Mouse (Mus musculus) MEL (cell line): ENCODE measurements around the gene Cct3. TPM values are rescaled to one million over a fixed set of nuclear protein-coding genes. Genes with fewer than 3 reads are reported as not detected.

Source experiments
- DNase-seq: peaks from one replicate; pipeline ENCODE4 v3.0.0; 2011; ENCODE audit warnings: low read depth, low spot score
- H3K27ac ChIP-seq: 2 replicates; pipeline ENCODE4 v1.5.1; 2012; ENCODE audit warnings: low read depth, mild to moderate bottlenecking, control low read depth, low read length, moderate library complexity; ENCODE audit not compliant: control insufficient read depth
- H3K27me3 ChIP-seq, 2 experiments: fragments of 150-350 bp in 1 of 2; sonication (generic) in 1 of 2; 2 replicates each; pipeline ENCODE4 v1.6.1; 2012; ENCODE audit warnings: low read length in 2 of 2, mild to moderate bottlenecking in 2 of 2, improper control_type of control experiment in 1 of 2, moderate library complexity in 1 of 2; ENCODE audit not compliant: insufficient read depth in 2 of 2, control insufficient read depth in 1 of 2
- H3K36me3 ChIP-seq, 2 experiments: 2 replicates each; pipeline ENCODE4 v1.6.1; 2012 to 2014; ENCODE audit warnings: low read length in 2 of 2, improper control_type of control experiment in 1 of 2, inconsistent platforms in 1 of 2, mild to moderate bottlenecking in 1 of 2; ENCODE audit not compliant: insufficient read depth in 2 of 2, control insufficient read depth in 1 of 2
- H3K4me1 ChIP-seq, 2 experiments: fragments of 150-350 bp in 1 of 2; sonication (generic) in 1 of 2; 2 replicates each; pipeline ENCODE4 v1.6.1; 2012; ENCODE audit warnings: low read length in 2 of 2, improper control_type of control experiment in 1 of 2, mild to moderate bottlenecking in 1 of 2; ENCODE audit not compliant: insufficient read depth in 2 of 2, control insufficient read depth in 1 of 2
- H3K4me3 ChIP-seq, 2 experiments: fragments of 150-350 bp in 1 of 2; sonication (generic) in 1 of 2; 2 replicates each; pipeline ENCODE4 v1.5.1; 2012; ENCODE audit warnings: low read depth in 2 of 2, low read length in 2 of 2, mild to moderate bottlenecking in 2 of 2, moderate library complexity in 2 of 2, control low read depth in 1 of 2, improper control_type of control experiment in 1 of 2; ENCODE audit not compliant: control insufficient read depth in 1 of 2, insufficient read depth in 1 of 2
- H3K79me2 ChIP-seq: 2 replicates; pipeline ENCODE4 v1.6.1; 2012; ENCODE audit warnings: mild to moderate bottlenecking, low read length, moderate library complexity; ENCODE audit not compliant: control insufficient read depth, poor library complexity, insufficient read depth
- H3K9ac ChIP-seq: 2 replicates; pipeline ENCODE4 v1.6.1; 2012; ENCODE audit warnings: low read depth, mild to moderate bottlenecking, control low read depth, low read length, moderate library complexity; ENCODE audit not compliant: control insufficient read depth, poor library complexity, severe bottlenecking
- H3K9me3 ChIP-seq: fragments of 150-350 bp; sonication (generic); replicated peaks from 2 replicates; pipeline ENCODE4 v1.6.1; 2012; ENCODE audit warnings: mild to moderate bottlenecking, low read length, improper control_type of control experiment, moderate library complexity; ENCODE audit not compliant: insufficient read depth
- BHLHE40 ChIP-seq: IDR thresholded peaks from 2 replicates; pipeline ENCODE4 v1.6.1; 2012; ENCODE audit warnings: low read depth, mild to moderate bottlenecking, inconsistent platforms, low read length, improper control_type of control experiment, borderline replicate concordance
- CHD1 ChIP-seq: IDR thresholded peaks from 2 replicates; pipeline ENCODE4 v1.6.1; 2012; ENCODE audit warnings: low read depth, mild to moderate bottlenecking, inconsistent platforms, low read length, improper control_type of control experiment
- CHD2 ChIP-seq: IDR thresholded peaks from 2 replicates; pipeline ENCODE4 v1.6.1; 2011; ENCODE audit warnings: low read length, improper control_type of control experiment
- EP300 ChIP-seq, 2 experiments: IDR thresholded peaks; 2 replicates each; pipeline ENCODE4 v1.6.1; 2011; ENCODE audit warnings: improper control_type of control experiment in 2 of 2, low read length in 2 of 2, low read depth in 1 of 2, mild to moderate bottlenecking in 1 of 2
- ETS1 ChIP-seq: IDR thresholded peaks from 2 replicates; pipeline ENCODE4 v1.6.1; 2012; ENCODE audit warnings: low read depth, mild to moderate bottlenecking, inconsistent platforms, low read length, improper control_type of control experiment, moderate library complexity
- GABPA ChIP-seq: IDR thresholded peaks from 2 replicates; pipeline ENCODE4 v1.6.1; 2012; ENCODE audit warnings: low read depth, mild to moderate bottlenecking, inconsistent platforms, low read length, improper control_type of control experiment, moderate library complexity
- JUND ChIP-seq: IDR thresholded peaks from 2 replicates; pipeline ENCODE4 v1.6.1; 2011; ENCODE audit warnings: low read depth, mild to moderate bottlenecking, improper control_type of control experiment, low read length
- KAT2A ChIP-seq: conservative IDR thresholded peaks from 2 replicates; pipeline ENCODE4 v1.6.1; 2012; ENCODE audit warnings: low read depth, low read length, improper control_type of control experiment, inconsistent platforms
- MAFK ChIP-seq: IDR thresholded peaks from 2 replicates; pipeline ENCODE4 v1.6.1; 2011; ENCODE audit warnings: low read depth, mild to moderate bottlenecking, low read length, improper control_type of control experiment, borderline replicate concordance
- MAX ChIP-seq: IDR thresholded peaks from 2 replicates; pipeline ENCODE4 v1.6.1; 2011; ENCODE audit warnings: low read length, improper control_type of control experiment
- MEF2A ChIP-seq: IDR thresholded peaks from 2 replicates; pipeline ENCODE4 v1.6.1; 2014; ENCODE audit warnings: low read depth, mild to moderate bottlenecking, inconsistent platforms, low read length, improper control_type of control experiment; ENCODE audit not compliant: poor library complexity, insufficient replicate concordance, severe bottlenecking; ENCODE audit errors: extremely low read depth
- MXI1 ChIP-seq: IDR thresholded peaks from 2 replicates; pipeline ENCODE4 v1.6.1; 2011; ENCODE audit warnings: mild to moderate bottlenecking, low read depth, low read length, improper control_type of control experiment
- MYC ChIP-seq: IDR thresholded peaks from 2 replicates; pipeline ENCODE4 v1.6.1; 2011; ENCODE audit warnings: low read depth, mild to moderate bottlenecking, low read length, improper control_type of control experiment, moderate library complexity
- POLR2A ChIP-seq, 2 experiments: IDR thresholded peaks; 2 replicates each; pipeline ENCODE4 v1.6.1; 2011 to 2012; ENCODE audit warnings: low read length in 2 of 2, mild to moderate bottlenecking in 2 of 2, control low read depth in 1 of 2, improper control_type of control experiment in 1 of 2, low read depth in 1 of 2, moderate library complexity in 1 of 2; ENCODE audit not compliant: control insufficient read depth in 1 of 2, insufficient read depth in 1 of 2, poor library complexity in 1 of 2
- POLR2AphosphoS5 ChIP-seq: IDR thresholded peaks from 2 replicates; pipeline ENCODE4 v1.6.1; 2012; ENCODE audit warnings: low read depth, borderline replicate concordance, mild to moderate bottlenecking, inconsistent platforms, low read length, moderate library complexity, mixed read lengths
- RCOR1 ChIP-seq: IDR thresholded peaks from 2 replicates; pipeline ENCODE4 v1.6.1; 2012; ENCODE audit warnings: low read depth, mild to moderate bottlenecking, inconsistent platforms, low read length, improper control_type of control experiment
- SIN3A ChIP-seq: IDR thresholded peaks from 2 replicates; pipeline ENCODE4 v1.6.1; 2012; ENCODE audit warnings: low read length, improper control_type of control experiment, inconsistent platforms
- TAL1 ChIP-seq: IDR thresholded peaks from 2 replicates; pipeline ENCODE4 v1.6.1; 2012; ENCODE audit warnings: mild to moderate bottlenecking, inconsistent platforms, low read length, moderate library complexity, mixed read lengths
- TBP ChIP-seq: IDR thresholded peaks from 2 replicates; pipeline ENCODE4 v1.8.0; 2011; ENCODE audit warnings: low read depth, low read length, improper control_type of control experiment
- UBTF ChIP-seq: IDR thresholded peaks from 2 replicates; pipeline ENCODE4 v1.6.1; 2012; ENCODE audit warnings: low read depth, mild to moderate bottlenecking, inconsistent platforms, low read length, improper control_type of control experiment, moderate library complexity, borderline replicate concordance; ENCODE audit not compliant: insufficient read depth
- USF1 ChIP-seq: IDR thresholded peaks from 2 replicates; pipeline ENCODE4 v1.6.1; 2014; ENCODE audit warnings: low read depth, mild to moderate bottlenecking, inconsistent platforms, low read length, improper control_type of control experiment, moderate library complexity
- ZKSCAN1 ChIP-seq: IDR thresholded peaks from 2 replicates; pipeline ENCODE4 v1.6.1; 2012; ENCODE audit warnings: low read depth, mild to moderate bottlenecking, inconsistent platforms, low read length, improper control_type of control experiment, moderate library complexity
- ZMIZ1 ChIP-seq: IDR thresholded peaks from 2 replicates; pipeline ENCODE4 v1.6.1; 2012; ENCODE audit warnings: low read depth, mild to moderate bottlenecking, inconsistent platforms, low read length, improper control_type of control experiment, moderate library complexity
- ZNF384 ChIP-seq: IDR thresholded peaks from 2 replicates; pipeline ENCODE4 v1.6.1; 2012; ENCODE audit warnings: low read depth, mild to moderate bottlenecking, inconsistent platforms, low read length, improper control_type of control experiment
- polyA plus RNA-seq, 2 experiments: library from polyadenylated mRNA; stranded (reverse) in 1 of 2; unstranded in 1 of 2; fragments of >175 nt in 1 of 2; fragments of >200 nt in 1 of 2; gene quantifications; 2 replicates each; pipeline versions ENCODE4 v1.2.1 to v1.2.4; 2012; ENCODE audit warnings: low replicate concordance in 2 of 2, low read depth in 1 of 2; ENCODE audit not compliant: insufficient read length in 2 of 2, insufficient read depth in 1 of 2, missing spikeins in 1 of 2
- total RNA-seq: library from RNA; depleted of rRNA; stranded (reverse); fragments of 300-350 nt; gene quantifications from 2 replicates; pipeline ENCODE4 v1.2.3, GENCODE M21; 2012

Gene Cct3
- total and polyA plus RNA-seq, 3 experiments = 777 to 1,549 (median 1,271) TPM

DNA sequence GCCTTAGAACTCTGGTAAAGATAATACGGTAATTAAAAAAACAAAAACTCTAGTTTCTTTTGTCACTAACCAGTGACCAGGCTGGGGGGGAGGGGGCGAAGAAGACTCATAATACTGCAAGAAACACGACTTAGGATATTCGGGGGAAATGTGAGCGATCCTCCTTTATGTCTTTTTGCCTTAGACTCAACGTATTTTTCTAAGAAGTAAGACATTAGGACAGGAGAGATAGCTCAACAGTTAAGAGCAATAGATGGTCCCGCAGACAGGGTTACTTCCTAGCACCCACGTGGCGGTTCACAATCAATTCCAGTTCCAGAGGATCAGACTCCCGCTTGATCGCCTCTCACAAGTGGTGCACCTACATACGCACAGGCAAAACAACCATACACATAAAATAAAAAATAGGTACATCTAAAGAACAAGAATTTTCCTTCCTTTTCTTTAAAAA is 781 bp upstream of the Cct3 start:
- 0 out of 2 replicates have a peak, but pooled peaks have one; percentile 23 for TF ChIP-seq MEF2A
- TF ChIP-seq POLR2A (IDR thresholded peaks at IDR 0.05; ENCODE audit: control insufficient read depth in 1 of 2, insufficient read depth in 1 of 2, low read depth in 1 of 2, low read length in 2 of 2, poor library complexity in 1 of 2) = no peak
- TF ChIP-seq TBP = peak; percentile 74; the same call in 1 of the 2 replicates
- peak; percentile 14; the same call in 1 of the 2 replicates for TF ChIP-seq CHD2
- peak in 1 of 2 experiments; percentile 38; a peak in 1 of 4 replicates for TF ChIP-seq EP300 (IDR thresholded peaks at IDR 0.05; ENCODE audit: low read depth in 1 of 2, low read length in 2 of 2)
- TF ChIP-seq MAFK = 0 out of 2 replicates have a peak, but pooled peaks have one; percentile 34
- peak; percentile 91 for TF ChIP-seq CHD1
- TF ChIP-seq BHLHE40 = peak; percentile 61
- no peak for TF ChIP-seq UBTF
- peak; percentile 99 for TF ChIP-seq MAX
- no peak for TF ChIP-seq GABPA
- peak; percentile 99 for TF ChIP-seq SIN3A
- peak; percentile 100 for TF ChIP-seq MXI1
- peak; percentile 83 for TF ChIP-seq USF1
- no peak for TF ChIP-seq RCOR1
- TF ChIP-seq KAT2A = no peak; the same call in 1 of the 2 replicates
- TF ChIP-seq POLR2AphosphoS5 = 0 out of 2 replicates have a peak, but pooled peaks have one; percentile 45
- peak; percentile 58; the same call in 1 of the 2 replicates for TF ChIP-seq ZNF384
- peak; percentile 100 for TF ChIP-seq MYC
- TF ChIP-seq TAL1 = no peak
- TF ChIP-seq ZKSCAN1 = no peak; the same call in 1 of the 2 replicates
- TF ChIP-seq ZMIZ1 = peak; percentile 86
- TF ChIP-seq JUND = 0 out of 2 replicates have a peak, but pooled peaks have one; percentile 21
- TF ChIP-seq ETS1 = peak; percentile 60; the same call in 1 of the 2 replicates
- Histone ChIP-seq H3K9me3 (no peaks in the 10 kb centered on the region), H3K36me3 (peaks cover 17 to 34% of the 10 kb centered on the region in 2 experiments), H3K27ac (peak overlapping the region; percentile 95), H3K4me3 (peak overlapping the region; percentile 70 to 75), H3K79me2 (peaks cover 42% of the 10 kb centered on the region), H3K9ac (peak overlapping the region; percentile 84), H3K4me1 (peaks cover 7 to 11% of the 10 kb centered on the region in 2 experiments), H3K27me3 (no peaks in the 10 kb centered on the region)
- DNase-seq = peak; percentile 89
